Mouse (Mus musculus) MEL (cell line): ENCODE measurements around the gene Kcnj3. TPM values are rescaled to one million over a fixed set of nuclear protein-coding genes. Genes with fewer than 3 reads are reported as not detected.

Experiments used
- DNase-seq: peaks from one replicate; pipeline ENCODE4 v3.0.0; 2011; ENCODE audit warnings: low read depth, low spot score
- H3K27ac ChIP-seq: 2 replicates; pipeline ENCODE4 v1.5.1; 2012; ENCODE audit warnings: low read depth, mild to moderate bottlenecking, control low read depth, low read length, moderate library complexity; ENCODE audit not compliant: control insufficient read depth
- H3K27me3 ChIP-seq, 2 experiments: fragments of 150-350 bp in 1 of 2; sonication (generic) in 1 of 2; 2 replicates each; pipeline ENCODE4 v1.6.1; 2012; ENCODE audit warnings: low read length in 2 of 2, mild to moderate bottlenecking in 2 of 2, improper control_type of control experiment in 1 of 2, moderate library complexity in 1 of 2; ENCODE audit not compliant: insufficient read depth in 2 of 2, control insufficient read depth in 1 of 2
- H3K36me3 ChIP-seq, 2 experiments: 2 replicates each; pipeline ENCODE4 v1.6.1; 2012 to 2014; ENCODE audit warnings: low read length in 2 of 2, improper control_type of control experiment in 1 of 2, inconsistent platforms in 1 of 2, mild to moderate bottlenecking in 1 of 2; ENCODE audit not compliant: insufficient read depth in 2 of 2, control insufficient read depth in 1 of 2
- H3K4me1 ChIP-seq, 2 experiments: fragments of 150-350 bp in 1 of 2; sonication (generic) in 1 of 2; 2 replicates each; pipeline ENCODE4 v1.6.1; 2012; ENCODE audit warnings: low read length in 2 of 2, improper control_type of control experiment in 1 of 2, mild to moderate bottlenecking in 1 of 2; ENCODE audit not compliant: insufficient read depth in 2 of 2, control insufficient read depth in 1 of 2
- H3K4me3 ChIP-seq, 2 experiments: fragments of 150-350 bp in 1 of 2; sonication (generic) in 1 of 2; 2 replicates each; pipeline ENCODE4 v1.5.1; 2012; ENCODE audit warnings: low read depth in 2 of 2, low read length in 2 of 2, mild to moderate bottlenecking in 2 of 2, moderate library complexity in 2 of 2, control low read depth in 1 of 2, improper control_type of control experiment in 1 of 2; ENCODE audit not compliant: control insufficient read depth in 1 of 2, insufficient read depth in 1 of 2
- H3K79me2 ChIP-seq: 2 replicates; pipeline ENCODE4 v1.6.1; 2012; ENCODE audit warnings: mild to moderate bottlenecking, low read length, moderate library complexity; ENCODE audit not compliant: control insufficient read depth, poor library complexity, insufficient read depth
- H3K9ac ChIP-seq: 2 replicates; pipeline ENCODE4 v1.6.1; 2012; ENCODE audit warnings: low read depth, mild to moderate bottlenecking, control low read depth, low read length, moderate library complexity; ENCODE audit not compliant: control insufficient read depth, poor library complexity, severe bottlenecking
- H3K9me3 ChIP-seq: fragments of 150-350 bp; sonication (generic); replicated peaks from 2 replicates; pipeline ENCODE4 v1.6.1; 2012; ENCODE audit warnings: mild to moderate bottlenecking, low read length, improper control_type of control experiment, moderate library complexity; ENCODE audit not compliant: insufficient read depth
- CHD1 ChIP-seq: IDR thresholded peaks from 2 replicates; pipeline ENCODE4 v1.6.1; 2012; ENCODE audit warnings: low read depth, mild to moderate bottlenecking, inconsistent platforms, low read length, improper control_type of control experiment
- CHD2 ChIP-seq: IDR thresholded peaks from 2 replicates; pipeline ENCODE4 v1.6.1; 2011; ENCODE audit warnings: low read length, improper control_type of control experiment
- ETS1 ChIP-seq: IDR thresholded peaks from 2 replicates; pipeline ENCODE4 v1.6.1; 2012; ENCODE audit warnings: low read depth, mild to moderate bottlenecking, inconsistent platforms, low read length, improper control_type of control experiment, moderate library complexity
- GABPA ChIP-seq: IDR thresholded peaks from 2 replicates; pipeline ENCODE4 v1.6.1; 2012; ENCODE audit warnings: low read depth, mild to moderate bottlenecking, inconsistent platforms, low read length, improper control_type of control experiment, moderate library complexity
- HCFC1 ChIP-seq: IDR thresholded peaks from 2 replicates; pipeline ENCODE4 v1.6.1; 2012; ENCODE audit warnings: low read depth, mild to moderate bottlenecking, inconsistent platforms, low read length, improper control_type of control experiment, moderate library complexity
- JUND ChIP-seq: IDR thresholded peaks from 2 replicates; pipeline ENCODE4 v1.6.1; 2011; ENCODE audit warnings: low read depth, mild to moderate bottlenecking, improper control_type of control experiment, low read length
- MAX ChIP-seq: IDR thresholded peaks from 2 replicates; pipeline ENCODE4 v1.6.1; 2011; ENCODE audit warnings: low read length, improper control_type of control experiment
- MAZ ChIP-seq: IDR thresholded peaks from 2 replicates; pipeline ENCODE4 v1.6.1; 2012; ENCODE audit warnings: low read depth, mild to moderate bottlenecking, inconsistent platforms, low read length, improper control_type of control experiment
- MXI1 ChIP-seq: IDR thresholded peaks from 2 replicates; pipeline ENCODE4 v1.6.1; 2011; ENCODE audit warnings: mild to moderate bottlenecking, low read depth, low read length, improper control_type of control experiment
- MYB ChIP-seq: IDR thresholded peaks from 2 replicates; pipeline ENCODE4 v1.6.1; 2011; ENCODE audit warnings: mild to moderate bottlenecking, low read depth, low read length, improper control_type of control experiment
- NELFE ChIP-seq: IDR thresholded peaks from 2 replicates; pipeline ENCODE4 v1.6.1; 2011; ENCODE audit warnings: low read depth, low read length, improper control_type of control experiment
- NRF1 ChIP-seq: IDR thresholded peaks from 2 replicates; pipeline ENCODE4 v1.6.1; 2014; ENCODE audit warnings: low read depth, mild to moderate bottlenecking, inconsistent platforms, low read length, improper control_type of control experiment, moderate library complexity; ENCODE audit not compliant: poor library complexity, insufficient read depth, severe bottlenecking
- POLR2A ChIP-seq, 2 experiments: IDR thresholded peaks; 2 replicates each; pipeline ENCODE4 v1.6.1; 2011 to 2012; ENCODE audit warnings: low read length in 2 of 2, mild to moderate bottlenecking in 2 of 2, control low read depth in 1 of 2, improper control_type of control experiment in 1 of 2, low read depth in 1 of 2, moderate library complexity in 1 of 2; ENCODE audit not compliant: control insufficient read depth in 1 of 2, insufficient read depth in 1 of 2, poor library complexity in 1 of 2
- POLR2AphosphoS2 ChIP-seq: IDR thresholded peaks from 2 replicates; pipeline ENCODE4 v1.6.1; 2011; ENCODE audit warnings: low read length, improper control_type of control experiment
- POLR2AphosphoS5 ChIP-seq: IDR thresholded peaks from 2 replicates; pipeline ENCODE4 v1.6.1; 2012; ENCODE audit warnings: low read depth, borderline replicate concordance, mild to moderate bottlenecking, inconsistent platforms, low read length, moderate library complexity, mixed read lengths
- SIN3A ChIP-seq: IDR thresholded peaks from 2 replicates; pipeline ENCODE4 v1.6.1; 2012; ENCODE audit warnings: low read length, improper control_type of control experiment, inconsistent platforms
- SMC3 ChIP-seq: IDR thresholded peaks from 2 replicates; pipeline ENCODE4 v1.6.1; 2011; ENCODE audit warnings: low read depth, low read length, improper control_type of control experiment
- TBP ChIP-seq: IDR thresholded peaks from 2 replicates; pipeline ENCODE4 v1.8.0; 2011; ENCODE audit warnings: low read depth, low read length, improper control_type of control experiment
- UBTF ChIP-seq: IDR thresholded peaks from 2 replicates; pipeline ENCODE4 v1.6.1; 2012; ENCODE audit warnings: low read depth, mild to moderate bottlenecking, inconsistent platforms, low read length, improper control_type of control experiment, moderate library complexity, borderline replicate concordance; ENCODE audit not compliant: insufficient read depth
- USF1 ChIP-seq: IDR thresholded peaks from 2 replicates; pipeline ENCODE4 v1.6.1; 2014; ENCODE audit warnings: low read depth, mild to moderate bottlenecking, inconsistent platforms, low read length, improper control_type of control experiment, moderate library complexity
- ZKSCAN1 ChIP-seq: IDR thresholded peaks from 2 replicates; pipeline ENCODE4 v1.6.1; 2012; ENCODE audit warnings: low read depth, mild to moderate bottlenecking, inconsistent platforms, low read length, improper control_type of control experiment, moderate library complexity
- polyA plus RNA-seq, 2 experiments: library from polyadenylated mRNA; stranded (reverse) in 1 of 2; unstranded in 1 of 2; fragments of >175 nt in 1 of 2; fragments of >200 nt in 1 of 2; gene quantifications; 2 replicates each; pipeline versions ENCODE4 v1.2.1 to v1.2.4; 2012; ENCODE audit warnings: low replicate concordance in 2 of 2, low read depth in 1 of 2; ENCODE audit not compliant: insufficient read length in 2 of 2, insufficient read depth in 1 of 2, missing spikeins in 1 of 2
- total RNA-seq: library from RNA; depleted of rRNA; stranded (reverse); fragments of 300-350 nt; gene quantifications from 2 replicates; pipeline ENCODE4 v1.2.3, GENCODE M21; 2012

The Kcnj3 gene
- total and polyA plus RNA-seq, 3 experiments = not detected

- no peak for DNase-seq
- no peaks in the 10 kb centered on the region for H3K79me2 ChIP-seq
- H3K9ac ChIP-seq = no peak overlapping the region
- no peak for TF ChIP-seq POLR2AphosphoS5
- TF ChIP-seq HCFC1 = no peak
- TF ChIP-seq GABPA = no peak
- H3K27ac ChIP-seq = no peak overlapping the region
- no peaks in the 10 kb centered on the region for H3K9me3 ChIP-seq
- H3K4me3 ChIP-seq = no peak overlapping the region
- H3K36me3 ChIP-seq = no peaks in the 10 kb centered on the region
- H3K4me1 ChIP-seq = no peaks in the 10 kb centered on the region
- no peaks in the 10 kb centered on the region for H3K27me3 ChIP-seq
Measured at GRCm38 (mm10) chr2:55505712-55506111, 69.9 kb downstream of the Kcnj3 start.

- no peak overlapping the region for H3K27ac ChIP-seq
- H3K9me3 ChIP-seq = no peaks in the 10 kb centered on the region
- DNase-seq = no peak
- no peaks in the 10 kb centered on the region for H3K4me1 ChIP-seq
- H3K27me3 ChIP-seq = no peaks in the 10 kb centered on the region
- H3K79me2 ChIP-seq = no peaks in the 10 kb centered on the region
- H3K4me3 ChIP-seq = no peak overlapping the region
- no peaks in the 10 kb centered on the region for H3K36me3 ChIP-seq
- H3K9ac ChIP-seq = no peak overlapping the region
- no peak for TF ChIP-seq TBP
- no peak for TF ChIP-seq UBTF
- no peak for TF ChIP-seq MYB
- TF ChIP-seq POLR2AphosphoS5 = no peak
- TF ChIP-seq NRF1 = no peak
- no peak for TF ChIP-seq ETS1
- TF ChIP-seq NELFE = no peak
- TF ChIP-seq JUND = no peak
- no peak for TF ChIP-seq ZKSCAN1
- no peak for TF ChIP-seq SMC3
- TF ChIP-seq MXI1 = no peak
Measured at GRCm38 (mm10) chr2:55517297-55517696, 81.5 kb downstream of the Kcnj3 start.

GRCm38 (mm10) chr2:55532738-55533491 lies 97.1 kb downstream of the Kcnj3 start:
- no peaks in the 10 kb centered on the region; a peak in 1 of 4 replicates for H3K27me3 ChIP-seq
- no peaks in the 10 kb centered on the region for H3K79me2 ChIP-seq
- TF ChIP-seq SMC3 = no peak
- no peak for TF ChIP-seq CHD2
- no peak for TF ChIP-seq UBTF
- no peak for TF ChIP-seq GABPA
- no peak for TF ChIP-seq CHD1
- TF ChIP-seq POLR2AphosphoS2 = no peak
- TF ChIP-seq HCFC1 = no peak
- TF ChIP-seq POLR2A (IDR thresholded peaks at IDR 0.05; ENCODE audit: control insufficient read depth in 1 of 2, insufficient read depth in 1 of 2, low read depth in 1 of 2, low read length in 2 of 2, poor library complexity in 1 of 2) = no peak
- no peak for TF ChIP-seq MAX
- no peak for TF ChIP-seq MAZ
- TF ChIP-seq USF1 = no peak
- TF ChIP-seq SIN3A = no peak
- TF ChIP-seq, all 39 proteins: peak for 0

More at GRCm38 (mm10) chr2:55532738-55533491, 97.1 kb downstream of the Kcnj3 start:
- no peaks in the 10 kb centered on the region for H3K9me3 ChIP-seq
- no peak for DNase-seq
- H3K4me1 ChIP-seq = no peaks in the 10 kb centered on the region
- H3K27ac ChIP-seq = no peak overlapping the region
- no peak overlapping the region for H3K9ac ChIP-seq
- H3K4me3 ChIP-seq = no peak overlapping the region
- no peaks in the 10 kb centered on the region for H3K36me3 ChIP-seq
